Mouse (Mus musculus) stomach, postnatal 0 days (tissue): ENCODE data around the gene Hpcal4.

Experiments
- CTCF ChIP-seq: IDR thresholded peaks from 2 replicates; pipeline ENCODE4 v1.5.1; 2016; ENCODE audit warnings: antibody characterized with exemption, low read depth, mild to moderate bottlenecking, moderate library complexity
- EP300 ChIP-seq: optimal IDR thresholded peaks from 2 replicates; pipeline ENCODE3; 2016; ENCODE audit warnings: antibody characterized with exemption

GRCm38 (mm10) chr4:123193791-123194190 lies 10.8 kb downstream of the Hpcal4 start:
- TF ChIP-seq CTCF (no peak), EP300 (no peak)
